Mouse (Mus musculus) forebrain, embryonic 11.5 days (tissue): ENCODE data around the gene Ttc7. TPM values are rescaled to one million over a fixed set of nuclear protein-coding genes. Genes with fewer than 3 reads are reported as not detected.

Source experiments
- ATAC-seq: fragments of 200-750 bp; cut with Nextera tagmentation; replicated peaks from 2 replicates; pipeline ENCODE4 v1.8.0; 2017; ENCODE audit warnings: moderate TSS enrichment; ENCODE audit not compliant: low FRiP score
- DNase-seq: peaks from one replicate; pipeline ENCODE4 v3.0.0-alpha.2; 2017; ENCODE audit warnings: low spot score
- H3K27ac ChIP-seq: fragments of 300-500 bp; sonication (generic); 2 replicates; pipeline ENCODE4 v1.5.1; 2014; ENCODE audit warnings: low read depth, low read length
- H3K27me3 ChIP-seq: fragments of 300-500 bp; sonication (generic); 2 replicates; pipeline ENCODE4 v1.6.1; 2014; ENCODE audit warnings: mild to moderate bottlenecking, low read length, mixed read lengths; ENCODE audit not compliant: control insufficient read depth, insufficient read depth
- H3K36me3 ChIP-seq: fragments of 300-500 bp; sonication (generic); 2 replicates; pipeline ENCODE4 v1.6.1; 2014; ENCODE audit warnings: mild to moderate bottlenecking, low read length, moderate library complexity, mixed read lengths; ENCODE audit not compliant: control insufficient read depth, insufficient read depth
- H3K4me1 ChIP-seq: fragments of 300-500 bp; sonication (generic); replicated peaks from 2 replicates; pipeline ENCODE4 v1.6.1; 2014; ENCODE audit warnings: low read length, mixed read lengths; ENCODE audit not compliant: control insufficient read depth, insufficient read depth
- H3K4me2 ChIP-seq: fragments of 300-500 bp; sonication (generic); 2 replicates; pipeline ENCODE4 v1.6.1; 2014; ENCODE audit warnings: low read depth, mild to moderate bottlenecking, low read length, moderate library complexity, mixed read lengths; ENCODE audit not compliant: severe bottlenecking
- H3K4me3 ChIP-seq: fragments of 300-500 bp; sonication (generic); 2 replicates; pipeline ENCODE4 v1.5.1; 2014; ENCODE audit warnings: low read depth, low read length
- H3K9ac ChIP-seq: fragments of 300-500 bp; sonication (generic); 2 replicates; pipeline ENCODE4 v1.6.1; 2014; ENCODE audit warnings: low read length
- H3K9me3 ChIP-seq: fragments of 300-500 bp; sonication (generic); 2 replicates; pipeline ENCODE4 v1.6.1; 2016; ENCODE audit warnings: low read length, mixed read lengths; ENCODE audit not compliant: control insufficient read depth
- WGBS: fragments of 180-500 bp; shearing (Covaris S2); extraction: QIAGEN DNeasy Blood & Tissue Kit; methylation state at CpG from one replicate; pipeline ENCODE4 v1.1.7; 2014; 5-methylcytosine and 5-hydroxymethylcytosine counted together
- polyA plus RNA-seq: library from polyadenylated mRNA; unstranded; fragments of >200 nt; fragmentation: Nextera tagmentation; extraction: Ambion mirVana; gene quantifications from 2 replicates; pipeline ENCODE4 v1.2.1, GENCODE M21; 2014

Ttc7 gene
- polyA plus RNA-seq, 1 experiment from 2014 or later: 4.2 TPM

DNA sequence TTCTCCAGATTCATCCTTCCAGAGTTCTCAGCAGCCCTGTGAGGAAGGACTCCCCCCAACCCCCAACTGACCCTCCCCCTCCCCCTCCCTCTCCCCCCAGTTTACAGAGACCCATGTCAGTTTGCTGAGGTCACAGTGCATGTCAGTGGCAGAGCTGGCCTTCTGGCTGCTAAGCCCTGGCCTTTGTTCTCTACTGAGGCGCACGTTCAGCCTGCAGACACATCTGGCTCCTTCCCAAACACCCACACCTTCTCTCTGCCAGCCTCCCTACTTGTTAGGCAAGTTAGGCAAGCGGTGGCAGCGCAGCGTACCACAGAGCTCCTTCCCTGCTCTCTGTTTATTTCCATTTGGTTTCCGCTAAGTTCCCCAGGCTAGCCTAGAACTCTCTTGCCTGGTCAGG, 94.8 kb downstream of the Ttc7 start:
- H3K9ac ChIP-seq: no peak overlapping the region
- no peak overlapping the region for H3K27ac ChIP-seq
- H3K4me3 ChIP-seq: no peak overlapping the region
- no peak overlapping the region for H3K4me2 ChIP-seq
- H3K4me1 ChIP-seq: peaks cover 17% of the 10 kb centered on the region
- no peaks in the 10 kb centered on the region for H3K27me3 ChIP-seq
- WGBS: 63% methylated on average over 6 of the region's 6 CpGs
- ATAC-seq (0 out of 2 replicates have a peak, but pooled peaks have one; percentile 7), DNase-seq (no peak)
- H3K36me3 ChIP-seq: no peaks in the 10 kb centered on the region
- H3K9me3 ChIP-seq: no peaks in the 10 kb centered on the region

DNA sequence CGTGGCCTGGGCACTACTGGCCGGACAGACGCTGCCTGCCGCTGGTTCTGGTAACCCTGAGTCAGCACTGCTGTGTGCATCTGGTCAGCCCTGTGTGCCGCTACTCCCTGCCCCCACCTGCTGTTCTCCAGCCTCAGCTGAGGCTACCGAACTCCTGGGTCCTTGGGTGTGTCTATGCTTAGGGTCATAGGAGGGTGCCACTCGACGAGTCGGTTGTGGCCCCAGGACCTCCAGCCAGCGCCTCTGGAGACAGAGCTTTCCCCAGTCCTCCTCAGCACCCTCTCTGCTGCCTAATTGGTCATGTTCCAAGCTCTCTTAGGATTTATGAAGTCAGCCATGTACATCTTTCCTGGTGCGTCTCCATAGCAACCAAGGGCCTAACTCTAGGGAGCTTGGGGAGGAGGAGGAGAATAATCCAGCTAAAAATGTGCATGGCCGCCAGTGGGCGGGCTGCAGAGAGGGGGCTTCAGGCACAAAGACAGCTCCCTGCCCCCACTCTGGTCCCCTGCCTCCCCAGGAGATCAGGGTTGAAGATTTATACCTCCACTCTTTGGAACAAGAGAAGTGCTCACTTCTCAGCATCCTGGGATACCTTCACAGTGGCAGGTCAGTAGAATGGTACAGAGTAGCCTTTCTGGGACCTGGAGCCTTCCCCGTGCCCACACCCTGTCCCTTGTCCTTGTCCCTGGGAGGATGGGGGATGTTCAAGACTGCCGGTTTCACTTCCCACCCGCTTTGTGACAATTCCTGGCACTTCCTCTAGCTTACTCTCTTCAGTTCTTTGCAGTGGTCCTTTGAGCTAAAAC, 95.9 kb downstream of the Ttc7 start:
- no peak for DNase-seq
- 54% methylated on average over 16 of the region's 16 CpGs for WGBS
- Histone ChIP-seq H3K27me3 (no peaks in the 10 kb centered on the region), H3K4me3 (no peak overlapping the region), H3K36me3 (no peaks in the 10 kb centered on the region), H3K4me1 (peaks cover 17% of the 10 kb centered on the region), H3K4me2 (no peak overlapping the region), H3K9ac (peak overlapping the region; percentile 23; the same call in 1 of the 2 replicates), H3K27ac (peak overlapping the region; percentile 41; the same call in 1 of the 2 replicates), H3K9me3 (no peaks in the 10 kb centered on the region)
- peak; percentile 40 for ATAC-seq

DNA sequence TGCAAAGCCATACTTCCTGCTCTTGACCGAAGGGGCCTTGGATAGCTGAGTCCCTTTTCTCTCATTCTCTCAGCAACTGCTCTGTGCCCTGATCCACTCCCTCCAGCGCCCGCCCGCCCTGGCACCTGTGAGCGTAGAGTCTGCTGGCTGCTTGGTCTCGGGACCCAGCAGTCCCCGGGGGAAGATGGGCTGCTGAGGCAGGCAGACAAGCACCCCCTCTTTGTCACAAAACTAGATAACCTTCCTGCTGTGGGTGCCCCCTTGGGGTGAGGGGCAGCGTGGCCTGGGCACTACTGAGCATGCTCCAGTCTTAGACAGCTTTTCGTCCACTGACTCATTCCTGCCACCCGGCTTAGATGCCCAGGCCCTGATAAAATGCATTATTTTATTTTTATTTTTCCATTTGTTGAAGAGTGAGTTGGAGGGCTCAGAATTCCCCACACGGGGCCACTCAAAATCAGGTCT, 96.5 kb downstream of the Ttc7 start:
- 81% methylated on average over 11 of the region's 11 CpGs for WGBS
- Histone ChIP-seq H3K4me2 (no peak overlapping the region), H3K9ac (peak overlapping the region; percentile 23; the same call in 1 of the 2 replicates), H3K27me3 (no peaks in the 10 kb centered on the region), H3K4me3 (no peak overlapping the region), H3K27ac (no peak overlapping the region; the same call in 1 of the 2 replicates), H3K36me3 (no peaks in the 10 kb centered on the region), H3K9me3 (no peaks in the 10 kb centered on the region), H3K4me1 (peaks cover 17% of the 10 kb centered on the region)
- no peak for DNase-seq
- no peak for ATAC-seq

DNA sequence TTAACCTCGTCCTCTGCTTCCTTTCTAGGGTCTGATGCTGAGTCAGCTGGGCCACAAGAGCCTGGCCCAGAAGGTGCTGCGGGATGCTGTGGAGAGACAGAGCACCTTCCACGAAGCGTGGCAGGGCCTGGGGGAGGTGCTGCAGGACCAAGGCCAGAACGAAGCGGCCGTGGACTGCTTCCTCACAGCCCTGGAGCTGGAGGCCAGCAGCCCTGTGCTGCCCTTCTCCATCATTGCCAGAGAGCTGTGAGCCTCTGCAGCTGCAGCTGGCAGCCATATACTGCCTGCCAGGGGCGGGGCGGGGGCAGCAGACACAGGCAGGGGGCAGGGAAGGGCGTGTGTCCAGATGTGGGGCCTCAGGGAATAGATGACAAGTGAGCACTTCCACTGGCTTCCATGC, 97.1 kb downstream of the Ttc7 start:
- no peak overlapping the region for H3K9ac ChIP-seq
- H3K27me3 ChIP-seq: no peaks in the 10 kb centered on the region
- no peaks in the 10 kb centered on the region for H3K9me3 ChIP-seq
- no peak overlapping the region for H3K4me3 ChIP-seq
- 58% methylated on average over 10 of the region's 10 CpGs for WGBS
- H3K36me3 ChIP-seq: no peaks in the 10 kb centered on the region
- peaks cover 17% of the 10 kb centered on the region for H3K4me1 ChIP-seq
- H3K4me2 ChIP-seq: no peak overlapping the region
- ATAC-seq (no peak), DNase-seq (no peak)
- no peak overlapping the region for H3K27ac ChIP-seq

DNA sequence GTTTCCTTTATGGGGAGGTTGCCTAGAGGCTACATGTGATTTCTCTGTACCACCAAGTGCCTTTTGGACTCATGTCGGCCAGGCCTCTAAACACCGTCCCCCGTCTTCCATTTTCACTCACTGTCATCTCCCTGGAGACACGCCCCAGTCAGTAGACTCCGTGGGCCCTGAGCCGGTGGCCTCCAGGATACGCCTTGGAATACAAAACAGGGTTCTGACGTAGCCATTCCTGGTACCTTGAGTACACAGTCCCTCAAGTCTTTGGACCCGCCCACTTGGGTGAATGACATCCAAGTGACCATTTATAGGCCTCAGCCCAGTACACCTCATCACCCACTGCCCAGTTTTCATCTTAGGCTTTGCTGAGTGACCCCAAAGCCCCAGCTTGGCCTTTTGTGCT, 98.0 kb downstream of the Ttc7 start:
- WGBS: 90% methylated on average over 9 of the region's 9 CpGs
- no peak overlapping the region for H3K4me2 ChIP-seq
- H3K36me3 ChIP-seq: no peaks in the 10 kb centered on the region
- ATAC-seq: no peak
- DNase-seq: no peak
- H3K4me3 ChIP-seq: no peak overlapping the region
- H3K27ac ChIP-seq: no peak overlapping the region
- H3K9me3 ChIP-seq: no peaks in the 10 kb centered on the region
- no peaks in the 10 kb centered on the region for H3K27me3 ChIP-seq
- H3K9ac ChIP-seq: no peak overlapping the region
- H3K4me1 ChIP-seq: peaks cover 17% of the 10 kb centered on the region

DNA sequence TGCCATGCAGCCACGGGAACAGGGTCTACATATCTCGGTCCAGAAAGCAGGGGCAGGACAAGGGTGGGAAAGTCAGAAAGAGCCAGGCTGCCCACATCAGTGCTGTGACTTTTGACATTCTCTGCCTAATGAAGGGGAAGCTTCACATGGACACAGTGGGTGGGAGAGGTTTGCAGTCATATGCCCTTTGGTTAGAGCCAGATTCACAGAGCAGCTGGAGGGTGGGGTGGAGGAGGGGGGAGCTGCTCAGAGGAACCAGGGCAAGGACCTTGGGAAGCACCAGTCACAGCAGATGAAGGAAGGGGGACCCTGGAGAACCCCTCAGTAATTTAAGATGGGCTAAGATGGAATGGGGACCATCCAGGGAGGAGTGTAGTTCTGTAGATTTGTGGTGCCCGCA, 103.1 kb downstream of the Ttc7 start:
- no peaks in the 10 kb centered on the region for H3K9me3 ChIP-seq
- no peak overlapping the region for H3K27ac ChIP-seq
- no peak overlapping the region for H3K4me2 ChIP-seq
- no peaks in the 10 kb centered on the region for H3K27me3 ChIP-seq
- ATAC-seq (no peak), DNase-seq (no peak)
- no peak overlapping the region for H3K9ac ChIP-seq
- H3K4me3 ChIP-seq: no peak overlapping the region
- H3K36me3 ChIP-seq: no peaks in the 10 kb centered on the region
- WGBS: 80% methylated on average over 3 of the region's 3 CpGs
- no peaks in the 10 kb centered on the region for H3K4me1 ChIP-seq

DNA sequence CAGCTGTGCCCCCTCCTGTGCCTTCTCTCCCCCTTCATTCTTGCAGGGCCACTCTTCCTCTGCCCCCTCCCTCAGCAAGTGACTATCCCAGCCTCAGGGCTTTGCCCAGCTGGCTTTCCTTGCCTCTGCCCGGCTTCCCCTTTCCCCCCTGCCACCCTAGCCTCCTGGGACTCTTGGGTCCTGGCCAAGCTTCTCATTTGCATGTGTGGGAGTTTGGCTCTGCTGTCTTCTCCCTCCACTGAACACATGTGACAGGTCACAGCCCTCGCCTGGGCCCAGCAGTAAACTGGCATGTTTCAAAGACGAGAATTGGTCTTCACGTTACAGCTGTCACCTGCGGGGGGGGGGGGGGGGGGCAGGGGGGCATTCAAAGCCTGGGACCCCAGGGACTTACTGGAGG, 104.4 kb downstream of the Ttc7 start:
- Histone ChIP-seq H3K4me3 (no peak overlapping the region), H3K9ac (no peak overlapping the region), H3K27me3 (no peaks in the 10 kb centered on the region), H3K36me3 (no peaks in the 10 kb centered on the region), H3K4me1 (no peaks in the 10 kb centered on the region), H3K27ac (no peak overlapping the region), H3K9me3 (no peaks in the 10 kb centered on the region), H3K4me2 (no peak overlapping the region)
- no peak for ATAC-seq
- no peak for DNase-seq
- 69% methylated on average over 5 of the region's 5 CpGs for WGBS

DNA sequence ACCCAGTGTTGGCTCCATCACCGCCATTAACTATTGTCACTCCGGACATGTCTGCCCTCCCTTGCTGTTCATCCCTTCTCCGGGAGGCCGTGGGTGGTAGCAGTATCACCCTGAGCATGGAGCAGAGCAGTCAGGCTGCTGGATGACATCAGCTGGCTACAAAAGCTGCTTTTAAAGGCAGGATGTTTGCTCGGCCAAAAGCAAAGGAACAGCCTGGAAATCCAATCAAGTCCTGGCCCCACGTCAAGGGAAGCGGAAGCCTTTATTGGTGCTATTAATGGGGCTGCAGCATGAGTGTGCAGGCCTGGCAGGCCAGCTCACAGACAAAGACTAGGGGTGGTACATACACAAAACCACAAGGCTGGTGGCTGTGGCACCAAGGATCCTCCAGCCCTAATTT, 108.6 kb downstream of the Ttc7 start:
- Histone ChIP-seq H3K27me3 (no peaks in the 10 kb centered on the region), H3K27ac (no peak overlapping the region), H3K4me1 (no peaks in the 10 kb centered on the region), H3K4me2 (no peak overlapping the region), H3K4me3 (no peak overlapping the region), H3K36me3 (no peaks in the 10 kb centered on the region), H3K9ac (no peak overlapping the region), H3K9me3 (no peaks in the 10 kb centered on the region)
- 66% methylated on average over 7 of the region's 7 CpGs for WGBS
- ATAC-seq: no peak
- DNase-seq: peak; percentile 48

DNA sequence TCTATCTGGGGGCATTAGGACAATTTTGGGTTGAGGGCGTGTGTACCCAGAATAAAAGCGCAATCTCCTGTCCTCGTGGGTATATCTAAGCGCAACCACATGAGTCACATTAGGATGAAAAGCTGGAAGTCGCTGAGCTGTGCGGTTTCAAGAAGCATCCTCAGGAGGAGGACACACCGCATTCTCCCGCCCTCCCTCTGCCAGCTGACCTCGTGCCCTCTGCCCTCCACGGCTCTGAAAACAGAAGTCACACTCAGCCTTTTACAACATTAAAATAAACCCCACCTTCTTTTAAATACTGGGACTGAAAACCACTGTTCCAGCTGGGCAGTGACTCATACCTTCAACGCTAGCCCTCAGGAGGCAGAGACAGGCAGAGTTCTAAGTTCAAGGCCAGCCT, 114.4 kb downstream of the Ttc7 start:
- no peak for DNase-seq
- ATAC-seq: no peak
- no peak overlapping the region for H3K9ac ChIP-seq
- no peaks in the 10 kb centered on the region for H3K9me3 ChIP-seq
- WGBS: 78% methylated on average over 11 of the region's 11 CpGs
- no peak overlapping the region for H3K4me2 ChIP-seq
- H3K4me1 ChIP-seq: no peaks in the 10 kb centered on the region; the same call in 1 of the 2 replicates
- no peaks in the 10 kb centered on the region for H3K36me3 ChIP-seq
- no peak overlapping the region for H3K4me3 ChIP-seq
- no peak overlapping the region for H3K27ac ChIP-seq
- H3K27me3 ChIP-seq: no peaks in the 10 kb centered on the region
